ENCODE assay signal across 22 mouse cellular contexts in genomic region chr2:122712848-122713247, GRCm38 (mm10).
"Had no signal": no experiment of that assay in that cellular context is flagged by ENCODE, and none has a peak within 500 bp of the region (broad histone marks: within the 10 kb centered on the region; RNA-seq: fewer than 3 reads in every experiment).

No protein-coding gene starts in this region.

- ATAC-seq: hindbrain, embryonic 16.5 days; hindbrain, postnatal 0 days; inflammation-experienced regulatory T-cells, adult 6 months; intestine, embryonic 15.5 days; intestine, embryonic 16.5 days; intestine, postnatal 0 days had no signal

- DNase-seq: heart, postnatal 10 days; heart, postnatal 14 days; heart, postnatal 36 days; heart, postnatal 4 days; kidney, adult 11 months; kidney, adult 18-20 months; kidney, adult 2 months; kidney, adult 8-10 months; kidney, adult 9 months; kidney, postnatal 10 days; kidney, postnatal 14 days; kidney, postnatal 25 days; kidney, postnatal 36 days; kidney, postnatal 4 days; layer of hippocampus, adult 9-11 months; layer of hippocampus, postnatal 36 days had no signal
